Mouse (Mus musculus): ENCODE data around the gene Gm38100.

Gm38100 gene

DNA sequence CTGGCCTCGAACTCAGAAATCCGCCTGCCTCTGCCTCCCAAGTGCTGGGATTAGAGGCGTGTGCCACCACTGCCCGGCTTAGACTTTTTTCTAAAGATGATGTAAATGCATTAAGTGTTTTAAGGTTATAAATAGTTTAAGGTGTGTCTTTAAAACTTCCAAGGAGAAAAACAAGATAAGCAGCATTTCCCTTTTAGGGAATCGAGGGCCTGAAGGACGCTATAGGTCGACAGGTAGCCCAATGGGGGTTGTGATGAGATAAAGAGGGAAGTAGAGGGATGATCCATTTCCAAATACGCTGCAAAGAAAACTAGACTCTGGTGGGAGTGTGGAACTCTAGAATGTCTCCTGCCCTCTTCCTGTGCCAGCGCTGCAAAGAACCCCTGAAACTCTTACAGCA lies at the start of gene Gm38100:
Gene Gm38100 (plus strand): TSS at position 301 of the 400 bp plus-strand sequence.
- no peak for DNase-seq

DNA sequence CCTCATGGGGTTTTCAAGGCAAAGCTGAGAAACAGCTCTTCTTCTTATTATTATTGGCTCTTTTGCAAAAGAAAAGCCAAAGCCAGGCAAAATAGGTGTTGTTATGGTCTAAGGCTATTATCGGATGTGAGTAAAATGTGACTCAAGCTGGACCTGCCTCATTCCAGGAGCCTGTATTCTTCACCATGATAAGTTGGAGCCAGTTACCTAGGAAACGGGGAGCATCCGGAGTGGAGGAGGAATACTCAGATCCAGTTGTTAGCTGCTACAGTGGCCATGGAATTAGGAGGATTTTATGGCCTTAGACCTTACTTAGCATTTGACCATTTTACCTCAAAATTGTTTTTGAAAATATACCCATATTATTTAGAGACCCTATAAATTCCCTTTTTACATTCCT lies 49.4 kb upstream of the Gm38100 start:
- no peak for DNase-seq

GRCm38 (mm10) chr1:175872028-175872816 lies 47.9 kb upstream of the Gm38100 start:
- no peak for DNase-seq

DNA sequence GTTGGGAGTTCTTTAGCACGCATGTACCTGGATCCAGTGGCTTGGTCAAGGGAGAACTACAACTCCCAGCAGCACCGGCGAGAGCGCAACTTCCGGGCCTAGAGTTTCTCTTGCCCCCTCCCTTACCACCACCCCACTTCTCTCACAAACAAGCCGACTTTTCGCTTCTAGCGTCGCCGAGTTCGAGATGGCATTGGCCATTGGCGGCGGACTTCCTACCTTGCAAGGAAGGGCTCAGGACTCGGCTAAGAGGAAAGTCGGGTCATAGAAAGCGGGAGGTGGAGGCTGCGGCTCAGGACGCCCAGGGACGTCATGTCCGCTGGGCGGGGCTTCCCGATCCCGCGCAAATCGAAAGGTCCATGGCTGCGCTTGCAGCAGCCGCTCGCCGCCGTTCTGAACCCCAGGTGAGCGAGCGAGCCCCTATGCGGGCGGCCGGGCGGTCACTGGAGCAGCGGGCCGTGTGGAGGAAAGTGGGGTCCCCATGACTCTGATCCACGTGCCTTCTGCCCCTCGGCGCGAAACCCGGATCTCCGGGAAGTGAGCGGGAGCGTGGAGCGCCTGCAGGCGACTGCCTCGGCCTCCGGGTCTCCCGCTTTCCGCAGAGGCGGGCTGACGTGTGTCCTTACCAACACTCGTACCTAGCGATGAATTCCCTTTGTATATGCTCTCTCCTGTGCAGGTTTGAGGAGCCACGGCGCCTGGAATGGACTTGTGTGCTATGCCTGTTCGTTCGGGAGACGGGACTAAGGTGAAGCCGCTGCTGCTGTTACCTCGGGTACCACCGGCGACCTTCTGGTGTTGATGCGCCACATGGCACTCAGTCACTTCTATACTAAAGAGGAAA lies 39.5 kb upstream of the Gm38100 start, which contains the start of gene Exo1:
Gene Exo1 (plus strand): TSS at position 129 of the 844 bp plus-strand sequence.
- peak; percentile 77 for DNase-seq

DNA sequence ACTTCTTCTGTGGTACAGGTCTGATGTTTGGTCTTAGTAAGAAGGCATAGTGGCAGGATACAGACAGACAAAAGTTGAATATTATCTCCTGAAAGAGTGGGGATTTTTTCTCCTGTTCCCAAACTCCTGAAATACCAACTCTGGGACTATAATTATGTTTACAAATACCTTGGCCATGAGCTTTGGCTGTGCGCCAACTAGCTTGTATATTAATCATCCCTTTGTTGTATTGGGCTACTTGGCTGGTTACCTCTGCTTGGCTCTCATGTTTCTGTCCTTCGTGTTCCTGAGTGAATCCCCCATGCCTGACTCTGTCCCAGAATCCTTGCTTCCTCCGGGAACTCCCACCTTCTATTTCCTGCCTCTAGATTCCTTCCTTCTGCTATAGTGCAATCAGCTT lies 36.7 kb upstream of the Gm38100 start:
- no peak for DNase-seq

DNA sequence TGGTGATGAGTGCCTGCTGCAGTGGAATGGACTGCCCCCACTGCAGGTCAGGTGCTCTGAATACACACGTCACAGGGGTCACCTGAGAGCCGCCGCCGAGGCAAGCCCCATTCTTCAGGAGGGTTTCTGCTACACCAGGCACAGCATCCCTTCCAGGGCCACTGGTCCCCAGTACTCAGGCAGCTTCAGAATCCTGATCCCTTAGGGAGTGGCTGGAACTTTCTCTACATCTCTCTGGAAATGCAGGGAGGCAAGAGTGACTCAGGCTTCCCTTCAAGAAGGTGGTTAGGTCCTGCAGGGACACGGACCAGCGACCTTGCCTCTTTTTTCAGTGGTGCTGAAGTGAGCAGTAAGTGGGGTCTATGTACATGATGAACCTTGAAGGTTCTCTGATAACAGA lies 26.9 kb upstream of the Gm38100 start:
- no peak for DNase-seq

DNA sequence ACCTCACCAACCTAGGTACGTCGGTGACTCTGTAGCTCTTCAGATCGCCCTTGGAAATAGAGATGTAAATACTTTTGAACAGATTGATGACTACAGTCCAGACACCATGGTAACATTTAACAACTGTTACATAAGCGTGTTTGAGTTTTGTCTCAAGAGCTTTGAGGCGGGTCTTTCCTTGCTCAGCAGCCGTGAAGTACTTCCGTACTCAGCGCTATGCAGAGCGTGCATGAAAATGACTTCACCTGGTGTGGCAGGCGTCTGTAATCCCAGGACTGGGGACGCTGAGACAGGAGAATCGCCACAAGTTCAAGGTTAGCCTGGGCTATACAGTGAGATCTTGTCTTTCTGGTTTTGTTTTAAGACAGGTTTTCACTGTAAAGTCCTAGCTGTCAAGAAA lies 26.4 kb upstream of the Gm38100 start:
- no peak for DNase-seq

DNA sequence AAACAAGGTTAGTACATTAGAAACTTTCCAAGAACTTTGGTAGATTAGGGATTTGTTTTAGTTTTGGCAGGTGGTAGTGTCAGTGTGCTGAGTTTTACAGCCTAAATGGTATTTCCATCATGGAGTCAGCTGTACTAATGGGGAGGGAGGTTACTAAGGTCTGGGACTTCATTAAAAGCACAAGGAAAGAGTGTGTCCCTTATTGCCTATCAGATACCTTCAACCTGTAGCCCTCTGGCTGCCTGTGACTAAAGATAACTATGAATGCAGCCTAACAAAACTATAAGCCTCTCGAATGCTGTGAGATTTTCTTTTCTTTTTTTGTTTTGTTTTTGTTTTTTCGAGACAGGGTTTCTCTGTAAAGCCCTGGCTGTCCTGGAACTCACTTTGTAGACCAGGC lies 8.9 kb upstream of the Gm38100 start:
- no peak for DNase-seq

GRCm38 (mm10) chr1:175912038-175912437 lies 8.1 kb upstream of the Gm38100 start:
- DNase-seq = no peak

DNA sequence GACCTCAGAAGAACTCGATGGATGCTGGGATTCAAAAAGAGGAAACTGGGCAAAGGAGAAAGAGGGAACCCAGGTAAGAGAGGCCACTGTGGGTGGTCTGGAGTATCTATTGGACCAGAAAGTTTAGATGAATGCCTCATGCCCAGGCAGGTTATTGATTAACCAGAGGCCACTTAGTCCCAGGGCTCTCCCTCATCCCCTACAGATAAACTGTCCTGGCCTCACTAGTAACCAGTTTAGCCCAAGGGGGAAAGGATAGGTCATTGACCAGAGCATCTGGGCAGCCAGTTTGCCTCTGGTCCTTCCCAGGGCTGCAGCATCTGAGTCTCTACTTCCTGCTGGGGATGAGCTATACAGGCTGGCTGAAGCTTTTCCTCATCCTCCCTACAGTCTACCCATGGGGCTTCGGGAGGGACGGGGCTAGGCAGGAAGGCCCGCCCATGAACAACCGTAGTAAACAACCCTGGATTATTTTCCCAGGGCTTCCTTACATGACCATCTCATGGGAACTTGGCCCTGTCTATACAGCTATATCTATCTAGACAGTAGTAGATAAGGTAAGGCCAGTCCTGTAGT lies 6.3 kb upstream of the Gm38100 start:
- DNase-seq = no peak

DNA sequence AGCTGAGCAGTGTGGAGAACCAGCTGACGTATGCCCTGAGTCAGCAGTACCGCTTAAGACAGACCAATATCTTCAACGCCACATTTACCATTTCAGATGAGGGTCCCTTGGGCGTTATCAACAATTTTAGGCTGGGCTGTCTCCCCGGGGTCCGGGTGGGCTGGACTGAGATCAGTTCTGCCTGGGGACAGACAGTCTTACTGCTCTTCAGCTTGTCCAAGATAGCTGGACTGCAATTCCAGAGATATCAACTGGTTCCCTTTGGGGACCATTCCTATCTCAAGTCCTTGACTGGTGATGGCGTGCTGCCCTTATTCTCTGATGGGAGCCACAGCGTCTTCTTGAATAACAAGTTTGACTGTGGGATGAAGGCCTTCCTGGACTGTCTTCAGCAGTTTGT lies 962 bp downstream of the Gm38100 start:
- no peak for DNase-seq

DNA sequence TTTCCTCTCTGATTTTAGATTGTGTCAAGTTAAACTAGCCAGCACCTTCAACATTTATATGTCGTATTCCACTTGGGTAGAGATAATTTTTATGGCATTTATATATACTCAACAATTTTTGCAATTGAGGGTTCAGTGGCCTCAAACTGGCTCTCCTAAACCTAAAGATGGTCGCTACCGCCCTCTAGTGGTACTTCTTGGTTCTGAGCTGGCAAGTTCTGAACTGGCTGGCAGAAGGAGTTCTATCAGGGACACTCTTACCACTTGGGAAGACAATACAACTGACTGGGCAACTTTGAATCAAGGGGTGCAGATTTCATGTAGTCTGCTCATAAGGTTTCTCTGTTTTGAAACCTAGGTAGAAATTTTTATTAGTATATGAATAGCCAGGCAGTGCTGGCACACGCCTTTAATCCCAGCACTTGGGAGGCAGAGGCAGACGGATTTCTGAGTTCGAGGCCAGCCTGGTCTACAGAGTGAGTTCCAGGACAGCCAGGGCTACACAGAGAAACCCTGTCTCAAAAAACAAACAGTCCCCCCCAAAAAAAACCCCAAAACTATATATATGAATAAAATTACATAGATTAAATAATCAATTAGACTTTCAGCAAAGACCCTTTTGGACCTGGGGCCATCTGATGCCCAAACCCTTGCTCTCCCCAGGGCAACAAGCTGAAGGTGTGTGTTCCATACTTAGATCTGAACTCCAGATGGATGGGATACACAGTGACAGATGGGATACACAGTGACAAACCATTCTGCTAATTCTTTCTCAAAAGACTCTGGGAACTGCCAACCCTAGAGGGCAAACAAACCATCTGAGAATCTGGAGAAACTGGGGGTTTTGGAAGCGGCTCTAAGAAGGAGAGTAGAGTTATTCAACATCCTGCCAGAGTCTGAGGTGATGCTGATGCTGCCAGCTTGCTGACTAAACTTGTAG lies 4.0 kb downstream of the Gm38100 start:
- DNase-seq = peak; percentile 43

DNA sequence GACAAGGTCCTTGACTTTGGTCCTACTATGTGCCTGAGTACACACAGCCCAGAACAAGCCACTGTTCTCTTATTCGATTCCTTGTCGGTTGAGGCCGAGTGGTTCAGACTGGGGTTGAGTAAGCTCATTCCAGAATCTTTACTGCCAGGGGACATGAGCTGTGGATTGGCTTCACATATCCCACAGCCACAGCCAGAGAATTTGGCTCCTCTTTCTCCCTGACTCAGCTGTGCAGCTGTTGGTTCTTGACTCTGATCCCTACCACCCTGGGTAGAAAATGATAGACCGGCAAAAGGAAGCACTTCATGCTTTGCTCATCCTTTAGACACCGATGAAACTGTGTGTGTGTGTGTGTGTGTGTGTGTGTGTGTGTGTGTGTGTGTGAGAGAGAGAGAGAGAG lies 11.3 kb downstream of the Gm38100 start:
- DNase-seq = no peak

GRCm38 (mm10) chr1:175936282-175936737 lies 16.2 kb downstream of the Gm38100 start:
- peak; percentile 70 for DNase-seq

DNA sequence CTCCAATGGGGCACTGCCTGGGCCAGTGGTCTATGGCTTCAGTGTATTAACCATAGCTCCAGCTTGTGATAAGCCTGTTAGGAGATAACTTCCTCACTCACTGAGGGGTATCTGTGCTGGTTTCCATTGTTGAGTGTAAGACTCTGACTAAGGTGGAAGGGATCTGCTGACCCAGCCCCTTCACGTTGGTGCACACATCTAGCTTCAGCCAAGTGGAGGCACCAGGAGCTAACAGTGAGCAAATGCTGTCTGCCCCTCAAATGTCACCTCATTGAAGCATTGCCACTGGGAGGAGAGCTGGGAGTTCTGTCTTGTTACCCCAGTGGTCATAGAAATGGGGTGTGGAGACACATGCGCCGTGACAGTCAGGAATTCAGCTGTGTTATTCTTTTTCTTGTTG lies 18.6 kb downstream of the Gm38100 start:
- no peak for DNase-seq

- DNase-seq = no peak
Observed at GRCm38 (mm10) chr1:175943168-175943567, 23.0 kb downstream of the Gm38100 start.

DNA sequence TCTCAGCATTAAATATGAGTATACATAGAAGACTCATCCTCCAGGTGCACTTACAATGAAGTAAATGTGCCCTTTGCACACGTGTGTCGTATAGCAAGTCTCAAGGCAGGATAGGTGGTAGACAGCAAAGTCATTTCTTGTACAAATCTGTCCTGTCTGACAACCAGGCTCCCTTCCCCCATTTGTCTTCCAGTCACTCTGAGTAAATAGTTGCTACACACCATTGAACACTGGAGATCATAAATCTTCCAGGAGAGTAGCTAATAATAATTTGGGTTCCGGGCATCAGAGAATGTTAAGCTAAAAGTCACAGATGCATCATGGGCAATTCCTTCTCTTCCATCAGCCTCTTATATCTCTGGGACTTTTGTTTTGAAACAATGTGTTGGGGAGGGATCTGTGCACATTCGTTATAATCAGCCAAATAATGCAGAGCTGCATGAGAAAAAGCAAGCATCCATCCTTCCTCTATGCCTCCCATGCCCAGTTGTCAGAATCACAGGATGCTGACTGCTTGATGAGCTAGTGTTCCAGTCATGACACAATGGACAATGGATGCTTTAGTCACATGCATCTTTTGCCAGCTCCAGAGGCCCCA lies 26.7 kb downstream of the Gm38100 start:
- DNase-seq = no peak

DNA sequence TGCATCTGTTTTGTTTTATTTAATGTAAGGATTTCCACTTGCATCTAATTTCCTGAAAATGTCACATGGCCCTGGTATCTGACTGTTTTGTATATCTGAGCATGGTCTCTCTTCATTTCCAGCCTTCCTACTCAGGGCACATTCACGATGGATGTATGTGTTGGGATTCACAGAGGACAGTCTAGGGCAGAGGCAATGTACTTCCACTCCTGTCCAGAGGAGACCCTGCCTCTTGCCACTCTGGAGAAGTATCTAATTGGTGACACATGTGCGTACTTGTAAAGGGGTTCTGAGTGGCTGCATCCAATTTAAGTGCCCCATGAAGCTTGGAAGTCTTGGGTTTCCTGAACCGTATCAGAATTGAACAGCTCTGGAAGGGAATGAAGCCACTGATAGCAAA lies 30.3 kb downstream of the Gm38100 start:
- DNase-seq = no peak

DNA sequence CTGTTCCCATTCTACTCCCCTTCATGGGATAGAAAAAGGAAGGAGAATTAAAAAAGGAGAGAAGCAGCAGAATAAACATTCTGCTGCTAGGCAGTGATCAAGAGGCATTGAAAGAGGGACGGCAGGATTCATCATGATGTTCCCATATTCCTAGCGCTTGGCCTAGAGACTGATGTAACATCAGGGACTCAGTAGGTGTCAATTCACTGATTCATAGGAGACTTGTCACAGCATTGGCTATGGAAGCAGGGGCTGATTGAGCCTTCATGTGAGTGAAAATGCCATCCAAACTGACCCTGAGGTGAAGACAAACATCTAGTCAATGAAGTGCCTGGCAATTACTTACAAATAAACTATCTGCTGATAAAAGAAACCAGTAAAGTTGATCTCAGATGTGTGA lies 30.7 kb downstream of the Gm38100 start:
- no peak for DNase-seq

DNA sequence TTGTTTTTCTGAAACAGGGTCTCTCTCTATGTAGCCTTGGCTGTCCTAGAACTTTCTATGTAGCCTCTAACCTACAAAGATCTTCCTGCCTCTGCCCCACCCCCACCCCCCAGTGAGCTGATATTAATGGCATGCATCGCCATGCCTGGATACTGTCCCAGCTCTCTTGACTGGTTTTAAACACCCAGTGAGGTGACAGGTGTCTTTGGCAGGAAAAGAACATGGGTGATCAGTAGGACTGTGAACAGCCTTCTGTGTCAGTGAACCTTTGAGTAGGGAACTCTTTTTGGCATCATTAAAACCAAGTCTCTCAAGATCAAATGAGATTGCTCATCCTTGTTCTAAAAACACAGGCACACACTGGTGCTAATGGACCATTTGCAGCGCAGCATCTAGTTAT lies 41.7 kb downstream of the Gm38100 start:
- peak; percentile 36 for DNase-seq

DNA sequence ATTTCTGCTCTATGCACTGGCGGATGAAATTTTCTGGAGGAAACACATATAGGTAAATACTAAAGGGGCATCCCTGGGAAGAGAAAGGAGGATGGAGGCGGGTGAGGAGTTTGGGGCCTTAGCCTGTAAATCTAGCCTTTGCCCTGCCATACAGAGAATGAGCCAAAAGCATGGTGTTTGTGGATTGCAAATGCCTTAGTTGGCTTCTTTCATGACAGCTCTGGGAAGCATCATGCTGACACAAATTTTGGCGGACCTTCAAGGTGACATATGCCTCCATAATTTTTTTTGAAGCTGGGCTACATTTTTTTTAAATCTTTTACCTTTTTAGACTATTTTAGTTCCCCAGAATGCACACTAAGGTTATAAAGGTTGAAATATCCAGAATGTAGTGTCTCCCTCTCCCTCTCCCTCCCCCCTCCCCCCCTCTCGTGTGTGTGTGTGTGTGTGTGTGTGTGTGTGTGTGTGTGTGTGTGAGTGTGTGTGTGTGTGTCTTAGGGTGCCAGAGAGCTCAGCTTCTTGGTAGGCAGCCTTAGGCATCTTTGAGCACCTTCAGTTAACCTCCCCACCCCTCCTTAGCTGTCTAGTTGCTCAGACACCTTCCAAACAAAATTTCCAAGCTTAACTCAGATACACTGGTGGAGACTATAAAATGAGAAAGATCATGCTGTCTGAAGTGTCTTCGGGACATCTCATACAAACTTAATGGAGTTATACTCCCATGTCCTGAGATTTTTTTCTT lies 47.0 kb downstream of the Gm38100 start:
- DNase-seq = peak; percentile 89

Data from cerebellum, adult 11-12 months (tissue).